Mouse (Mus musculus) kidney, postnatal 0 days (tissue): ENCODE results near the gene Chd1l. TPM values are rescaled to one million over a fixed set of nuclear protein-coding genes. Genes with fewer than 3 reads are reported as not detected.

ENCODE experiments used
- ATAC-seq: fragments of 200-750 bp; cut with Nextera tagmentation; replicated peaks from 2 replicates; pipeline ENCODE4 v1.8.0; 2017; ENCODE audit warnings: low read depth, moderate number of reproducible peaks, moderate TSS enrichment, moderate library complexity; ENCODE audit not compliant: low FRiP score
- DNase-seq: peaks from one replicate; pipeline ENCODE4 v3.0.0-alpha.2; 2016; ENCODE audit warnings: low spot score
- H3K27ac ChIP-seq: fragments of 300-500 bp; sonication (generic); 2 replicates; pipeline ENCODE4 v1.5.1; 2014; ENCODE audit warnings: mild to moderate bottlenecking
- H3K27me3 ChIP-seq: fragments of 300-500 bp; sonication (generic); 2 replicates; pipeline ENCODE4 v1.6.1; 2014; ENCODE audit warnings: low read length, mixed read lengths; ENCODE audit not compliant: insufficient read depth
- H3K36me3 ChIP-seq: fragments of 300-500 bp; sonication (generic); 2 replicates; pipeline ENCODE4 v1.6.1; 2014; ENCODE audit warnings: low read length, mixed read lengths; ENCODE audit not compliant: insufficient read depth
- H3K4me1 ChIP-seq: fragments of 300-500 bp; sonication (generic); replicated peaks from 2 replicates; pipeline ENCODE4 v1.6.1; 2014; ENCODE audit warnings: antibody characterized with exemption, low read length, mixed read lengths; ENCODE audit not compliant: insufficient read depth
- H3K4me2 ChIP-seq: fragments of 300-500 bp; sonication (generic); 2 replicates; pipeline ENCODE4 v1.6.1; 2014; ENCODE audit warnings: mild to moderate bottlenecking, low read length, moderate library complexity, mixed read lengths
- H3K4me3 ChIP-seq: fragments of 300-500 bp; sonication (generic); replicated peaks from 2 replicates; pipeline ENCODE4 v1.5.1; 2014; ENCODE audit warnings: low read depth, low read length
- H3K9ac ChIP-seq: fragments of 300-500 bp; sonication (generic); 2 replicates; pipeline ENCODE4 v1.6.1; 2014; ENCODE audit warnings: low read depth, low read length
- H3K9me3 ChIP-seq: fragments of 300-500 bp; sonication (generic); replicated peaks from 2 replicates; pipeline ENCODE4 v1.6.1; 2016; ENCODE audit warnings: low read length, inconsistent platforms, mixed read lengths
- CTCF ChIP-seq: IDR thresholded peaks from 2 replicates; pipeline ENCODE4 v1.5.1; 2016; ENCODE audit warnings: antibody characterized with exemption, low read depth, mild to moderate bottlenecking, moderate library complexity
- WGBS: fragments of 180-500 bp; shearing (Covaris S2); extraction: QIAGEN DNeasy Blood & Tissue Kit; methylation state at CpG from one replicate; pipeline ENCODE4 v1.1.7; 2014; 5-methylcytosine and 5-hydroxymethylcytosine counted together
- polyA plus RNA-seq: library from polyadenylated mRNA; unstranded; fragments of >200 nt; fragmentation: Nextera tagmentation; extraction: Ambion mirVana; gene quantifications from 2 replicates; pipeline ENCODE4 v1.2.1, GENCODE M21; 2015

Gene Chd1l
- polyA plus RNA-seq, 1 experiment from 2014 or later, result 15.1 TPM

DNA sequence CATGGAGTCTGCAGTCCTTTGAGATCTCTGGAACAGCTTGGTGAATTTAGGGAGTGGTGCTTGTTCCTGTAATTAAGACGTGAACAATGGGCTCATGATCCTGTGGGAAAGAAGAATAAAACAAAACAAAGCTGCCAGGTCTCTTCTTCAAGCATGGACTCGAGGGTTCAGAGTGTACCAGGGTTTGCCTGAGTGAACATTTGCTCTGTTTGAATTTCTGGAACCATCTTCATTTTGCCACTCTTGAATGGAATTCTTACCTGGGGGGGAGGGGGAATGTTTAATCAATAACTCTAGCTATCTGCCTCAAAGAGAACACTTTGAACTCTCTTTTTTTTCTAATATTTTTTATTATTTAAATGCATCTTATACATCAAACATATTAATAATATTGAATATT lies 14.6 kb upstream of the Chd1l start:
- Histone ChIP-seq H3K9me3 (no peaks in the 10 kb centered on the region), H3K27ac (no peak overlapping the region), H3K27me3 (no peaks in the 10 kb centered on the region), H3K4me2 (no peak overlapping the region), H3K36me3 (no peaks in the 10 kb centered on the region), H3K9ac (no peak overlapping the region), H3K4me3 (no peak overlapping the region), H3K4me1 (no peaks in the 10 kb centered on the region)
- no peak for DNase-seq
- ATAC-seq, result no peak
- no peak for TF ChIP-seq CTCF
- 42% methylated on average over 2 of the region's 2 CpGs for WGBS

- ATAC-seq, result no peak
- 89% methylated on average over 4 of the region's 4 CpGs for WGBS
- Histone ChIP-seq H3K9ac (no peak overlapping the region), H3K4me2 (no peak overlapping the region), H3K27me3 (no peaks in the 10 kb centered on the region), H3K27ac (no peak overlapping the region), H3K4me1 (no peaks in the 10 kb centered on the region), H3K4me3 (no peak overlapping the region), H3K36me3 (no peaks in the 10 kb centered on the region), H3K9me3 (no peaks in the 10 kb centered on the region)
- no peak for TF ChIP-seq CTCF
- DNase-seq, result no peak
Observed at GRCm38 (mm10) chr3:97620657-97621056, 10.7 kb upstream of the Chd1l start.

DNA sequence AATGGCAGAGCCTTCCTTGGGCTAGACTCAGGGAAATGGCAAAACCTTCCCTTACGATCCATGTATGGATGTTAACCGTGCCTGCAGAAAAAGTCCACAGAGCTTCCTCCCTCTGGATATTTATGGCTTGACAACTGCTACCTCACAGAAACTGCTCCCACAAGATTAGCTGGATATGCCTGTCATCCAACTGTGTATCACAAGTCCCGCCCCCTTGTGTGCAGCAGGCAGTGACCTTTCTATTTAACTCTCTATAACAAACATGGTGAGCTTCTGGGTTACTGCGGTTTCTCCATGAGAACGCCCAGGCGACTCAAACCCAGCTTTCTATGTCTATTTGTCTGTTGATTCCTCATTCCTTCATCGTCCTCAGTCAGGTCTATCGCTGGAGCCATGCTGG lies 7.9 kb upstream of the Chd1l start:
- no peak overlapping the region for H3K4me3 ChIP-seq
- ATAC-seq (no peak), DNase-seq (no peak)
- 78% methylated on average over 8 of the region's 8 CpGs for WGBS
- H3K27ac ChIP-seq, result no peak overlapping the region
- H3K27me3 ChIP-seq, result no peaks in the 10 kb centered on the region
- H3K9ac ChIP-seq, result no peak overlapping the region
- TF ChIP-seq CTCF, result no peak
- H3K36me3 ChIP-seq, result no peaks in the 10 kb centered on the region
- no peaks in the 10 kb centered on the region for H3K9me3 ChIP-seq
- no peaks in the 10 kb centered on the region for H3K4me1 ChIP-seq
- H3K4me2 ChIP-seq, result no peak overlapping the region

- H3K27me3 ChIP-seq, result no peaks in the 10 kb centered on the region
- DNase-seq, result no peak
- no peaks in the 10 kb centered on the region for H3K4me1 ChIP-seq
- H3K9me3 ChIP-seq, result no peaks in the 10 kb centered on the region
- H3K9ac ChIP-seq, result no peak overlapping the region
- TF ChIP-seq CTCF, result no peak
- H3K36me3 ChIP-seq, result no peaks in the 10 kb centered on the region
- H3K4me3 ChIP-seq, result no peak overlapping the region
- H3K4me2 ChIP-seq, result no peak overlapping the region
- WGBS, result 86% methylated on average over 18 of the region's 19 CpGs
- H3K27ac ChIP-seq, result no peak overlapping the region
- no peak for ATAC-seq
Observed at GRCm38 (mm10) chr3:97617091-97617825, 7.3 kb upstream of the Chd1l start.

- Histone ChIP-seq H3K27ac (no peak overlapping the region), H3K9me3 (no peaks in the 10 kb centered on the region), H3K4me3 (no peak overlapping the region), H3K36me3 (no peaks in the 10 kb centered on the region), H3K9ac (no peak overlapping the region), H3K4me2 (no peak overlapping the region), H3K4me1 (no peaks in the 10 kb centered on the region), H3K27me3 (no peaks in the 10 kb centered on the region)
- DNase-seq (no peak), ATAC-seq (no peak)
- TF ChIP-seq CTCF, result no peak
- 88% methylated on average over 4 of the region's 4 CpGs for WGBS
Observed at GRCm38 (mm10) chr3:97615933-97616332, 5.9 kb upstream of the Chd1l start.

GRCm38 (mm10) chr3:97615154-97615553 lies 5.2 kb upstream of the Chd1l start:
- no peaks in the 10 kb centered on the region for H3K36me3 ChIP-seq
- DNase-seq, result no peak

GRCm38 (mm10) chr3:97611021-97611420 lies 1.0 kb upstream of the Chd1l start:
- Histone ChIP-seq H3K4me3 (no peak overlapping the region), H3K9ac (no peak overlapping the region), H3K4me2 (no peak overlapping the region), H3K4me1 (no peaks in the 10 kb centered on the region), H3K9me3 (no peaks in the 10 kb centered on the region), H3K27ac (no peak overlapping the region), H3K36me3 (no peaks in the 10 kb centered on the region), H3K27me3 (no peaks in the 10 kb centered on the region)
- WGBS, result 85% methylated on average over 6 of the region's 6 CpGs
- no peak for ATAC-seq
- TF ChIP-seq CTCF, result no peak
- no peak for DNase-seq

More at GRCm38 (mm10) chr3:97615154-97615553, 5.2 kb upstream of the Chd1l start:
- H3K4me3 ChIP-seq, result no peak overlapping the region
- no peak overlapping the region for H3K27ac ChIP-seq
- no peak for TF ChIP-seq CTCF
- 3% methylated on average over 1 of the region's 1 CpGs for WGBS
- no peaks in the 10 kb centered on the region for H3K27me3 ChIP-seq
- H3K9ac ChIP-seq, result no peak overlapping the region
- no peak overlapping the region for H3K4me2 ChIP-seq
- no peak for ATAC-seq
- no peaks in the 10 kb centered on the region for H3K9me3 ChIP-seq
- no peaks in the 10 kb centered on the region for H3K4me1 ChIP-seq
